Mouse (Mus musculus): ENCODE results near the gene Mccc1.

The Mccc1 gene

DNA sequence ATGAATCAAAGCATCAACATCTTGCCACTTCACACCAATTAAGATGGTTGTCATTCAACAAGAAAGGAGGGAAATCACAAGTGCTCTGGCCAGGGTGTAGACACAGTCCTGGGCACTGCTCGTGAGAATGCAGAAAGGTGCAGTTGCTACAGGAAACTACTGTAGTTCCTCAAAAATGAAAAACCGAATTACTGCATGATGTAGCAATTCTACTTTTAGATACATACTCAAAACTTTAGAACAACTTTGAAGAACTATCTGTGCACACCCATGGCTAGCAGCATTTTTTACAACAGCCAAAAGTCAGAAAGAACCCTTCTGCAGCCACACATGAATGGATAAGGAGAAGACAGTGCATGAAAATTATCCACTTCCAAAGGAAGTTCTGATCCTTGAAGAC, 34.0 kb downstream of the Mccc1 start:
- DNase-seq (ENCODE audit: low read depth, low spot score): no peak

DNA sequence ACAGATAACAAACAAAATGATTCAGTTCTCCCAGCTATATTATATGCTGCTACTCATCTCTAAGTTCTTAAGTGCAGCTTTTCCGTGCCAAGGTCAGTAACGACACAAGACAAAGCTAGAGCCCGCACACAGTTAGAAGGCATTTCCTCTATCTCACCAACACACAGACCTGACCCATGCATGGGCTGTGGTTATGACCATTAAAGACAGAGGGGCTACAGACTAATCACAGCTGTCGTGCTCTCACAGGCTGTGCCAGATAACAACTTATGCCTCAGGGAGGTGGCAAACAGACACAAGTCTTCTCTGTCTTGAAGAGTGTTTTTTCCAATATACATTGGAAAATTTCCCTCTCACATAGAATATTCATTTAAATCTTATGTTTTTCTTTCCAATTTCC, 35.5 kb downstream of the Mccc1 start:
- no peak for DNase-seq (ENCODE audit: low read depth, low spot score)

DNA sequence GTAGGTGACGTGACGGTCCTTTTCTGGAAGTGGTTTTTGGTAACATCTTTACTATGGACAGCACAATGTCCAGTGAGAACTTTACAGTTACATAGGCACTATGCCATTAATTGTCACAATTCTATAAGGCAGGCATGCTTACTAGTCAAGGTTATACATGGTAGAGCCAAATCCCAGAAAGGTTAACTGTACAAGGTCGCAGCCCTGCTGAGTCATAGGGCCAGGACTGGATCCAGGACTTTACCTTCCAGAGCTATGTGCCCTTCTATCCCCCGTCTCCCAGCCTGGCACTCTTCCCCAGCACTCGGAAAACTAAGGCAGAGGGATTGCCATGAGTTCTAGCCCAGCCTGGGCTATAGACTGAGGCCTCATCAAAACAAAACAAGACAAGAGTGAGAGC, 36.6 kb downstream of the Mccc1 start:
- no peak for DNase-seq (ENCODE audit: low read depth, low spot score)

DNA sequence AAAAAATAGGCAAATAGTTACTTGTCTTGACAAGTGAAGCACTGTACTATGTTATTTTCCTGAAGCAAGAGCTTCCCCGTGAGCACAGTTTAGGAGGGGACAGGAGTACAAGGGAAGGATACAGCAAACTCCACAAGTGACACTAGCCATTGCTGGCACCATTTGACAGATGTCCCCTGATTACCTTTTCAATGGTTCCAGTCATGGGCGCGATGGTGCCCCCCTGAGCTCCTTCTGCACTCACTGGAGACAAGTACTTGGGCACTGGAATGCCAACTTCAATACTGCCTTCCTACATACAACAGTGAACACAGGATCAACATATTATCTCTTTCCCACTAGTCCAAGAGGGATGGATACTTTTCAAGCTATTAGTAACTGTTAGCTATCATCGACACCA, 37.1 kb downstream of the Mccc1 start:
- no peak for DNase-seq (ENCODE audit: low read depth, low spot score)

DNA sequence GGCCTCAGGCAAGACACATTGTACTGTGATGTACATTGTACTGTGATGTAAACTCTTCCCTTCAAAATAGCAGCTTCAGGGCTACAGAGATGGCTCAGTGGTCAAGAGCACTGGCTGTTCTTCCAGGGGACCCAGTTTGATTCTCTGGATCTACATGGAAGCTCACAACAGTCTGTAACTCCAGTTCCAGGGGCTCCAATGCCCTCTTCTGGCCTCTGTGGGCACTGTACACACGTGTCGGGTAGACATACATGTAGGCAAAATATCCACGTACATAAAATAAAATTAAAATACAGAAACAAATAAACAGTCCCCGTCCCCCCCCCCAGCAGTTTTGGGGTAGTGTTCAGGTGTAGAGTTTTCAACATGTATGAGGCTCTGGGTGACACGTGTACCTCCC, 37.5 kb downstream of the Mccc1 start:
- no peak for DNase-seq (ENCODE audit: low read depth, low spot score)

DNA sequence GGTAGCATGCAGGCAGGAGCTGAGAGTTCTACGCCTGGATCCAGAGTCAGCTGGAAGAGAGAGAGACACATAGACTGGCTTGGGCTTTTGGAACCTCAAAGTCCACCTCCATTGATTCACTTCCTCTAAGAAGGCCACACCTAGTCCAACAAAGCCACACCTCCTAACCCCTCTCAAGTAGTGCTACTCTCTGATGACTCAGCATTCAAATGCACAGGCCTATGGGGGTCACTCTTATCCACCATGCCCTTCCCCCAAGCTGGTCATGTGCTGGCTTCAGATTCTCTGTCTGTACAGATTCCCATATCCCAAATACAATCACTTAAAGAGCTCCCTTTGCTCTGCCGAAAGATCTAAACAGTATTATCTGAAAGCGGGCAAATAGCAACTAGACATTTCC, 43.2 kb downstream of the Mccc1 start:
- no peak for DNase-seq (ENCODE audit: low read depth, low spot score)

DNA sequence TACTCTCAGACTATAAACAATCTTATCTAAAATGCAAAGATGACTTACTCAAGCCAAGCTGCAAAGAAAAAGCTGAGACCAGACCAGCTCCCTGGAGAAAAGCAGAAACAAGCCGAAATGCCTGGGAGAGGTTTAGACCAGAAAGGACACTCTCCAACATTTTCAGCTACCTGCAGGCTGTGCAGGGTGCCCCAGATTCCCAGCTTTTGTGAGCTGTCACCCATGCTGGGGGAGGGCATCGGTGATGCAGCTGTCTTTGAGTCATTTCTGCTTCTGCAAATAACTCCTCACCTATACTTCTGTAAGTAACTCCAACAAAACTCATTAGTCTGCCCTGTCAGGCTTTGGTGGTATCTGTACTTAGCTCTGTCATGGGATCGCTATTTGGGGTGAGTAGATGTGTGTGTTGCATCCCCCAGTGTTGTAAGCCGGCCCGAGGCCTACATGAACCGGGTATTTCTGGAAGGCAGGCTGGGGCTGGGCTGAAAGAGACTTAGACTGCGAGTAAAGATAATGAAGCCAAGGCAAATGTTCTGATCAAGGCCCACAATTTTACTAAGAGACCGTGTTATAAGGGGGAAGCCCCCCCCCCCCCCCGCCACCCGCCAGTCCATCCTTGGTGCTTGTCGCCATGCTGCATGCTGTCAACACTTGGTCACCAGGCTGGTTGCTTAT, 45.4 kb downstream of the Mccc1 start:
- DNase-seq (ENCODE audit: low read depth, low spot score): no peak

DNA sequence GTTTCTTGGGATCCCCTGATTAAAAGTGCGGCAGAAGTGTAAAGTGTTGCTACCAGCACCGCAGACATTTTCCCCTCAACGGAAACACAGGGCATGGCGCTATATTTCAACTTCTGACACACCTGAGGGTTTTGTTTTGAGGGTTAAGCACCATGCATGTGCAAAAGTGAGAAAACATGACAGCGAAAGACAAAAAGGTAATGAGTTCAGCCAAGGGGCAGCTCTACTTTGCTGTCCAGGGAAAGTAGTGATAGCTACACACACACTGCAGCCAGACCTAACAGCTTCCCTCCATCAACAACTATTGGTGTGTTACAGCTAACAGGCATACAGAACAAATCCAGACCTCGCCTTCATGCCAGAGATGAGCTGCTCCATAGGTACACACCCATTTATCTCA, 46.7 kb downstream of the Mccc1 start:
- DNase-seq (ENCODE audit: low read depth, low spot score): no peak

DNA sequence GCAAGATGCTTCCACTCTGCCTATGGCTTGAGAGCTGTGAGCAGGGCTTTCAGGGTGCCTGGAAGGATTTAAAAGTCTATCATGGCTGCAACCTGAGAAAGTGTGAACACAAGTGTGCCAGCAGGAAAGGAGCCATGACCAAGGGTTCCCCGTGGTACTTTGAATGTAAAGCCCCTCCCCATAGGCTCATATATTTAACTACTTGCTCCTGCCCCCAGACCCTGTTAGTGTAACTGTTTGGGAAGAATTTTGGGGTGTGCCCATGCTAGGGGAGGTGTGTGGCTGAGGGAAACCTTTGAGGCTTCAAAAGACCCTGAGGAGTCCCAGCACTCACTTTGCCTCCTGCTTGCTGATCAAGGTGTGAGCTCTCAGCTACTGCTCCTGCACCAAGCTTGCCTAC, 47.3 kb downstream of the Mccc1 start:
- no peak for DNase-seq (ENCODE audit: low read depth, low spot score)

DNA sequence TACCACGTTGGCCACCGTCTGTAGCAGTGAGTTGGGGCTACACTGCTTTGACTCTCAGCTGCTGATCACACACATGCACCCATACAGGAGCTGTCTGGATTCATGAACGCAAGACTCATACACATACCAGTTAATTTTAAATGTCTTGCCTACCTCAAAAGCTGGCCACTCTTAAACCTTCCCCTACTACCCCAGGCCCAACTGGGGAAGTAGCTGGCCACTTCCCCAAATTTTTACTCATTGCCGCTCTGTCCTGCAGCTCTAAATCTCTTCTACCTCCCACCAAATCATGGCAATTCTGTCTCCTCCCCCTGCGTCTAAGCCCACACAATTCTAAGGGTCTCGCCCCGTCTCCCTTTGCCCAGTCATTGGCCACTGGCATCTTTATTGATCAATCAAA, 52.3 kb downstream of the Mccc1 start:
- DNase-seq (ENCODE audit: low read depth, low spot score): no peak

DNA sequence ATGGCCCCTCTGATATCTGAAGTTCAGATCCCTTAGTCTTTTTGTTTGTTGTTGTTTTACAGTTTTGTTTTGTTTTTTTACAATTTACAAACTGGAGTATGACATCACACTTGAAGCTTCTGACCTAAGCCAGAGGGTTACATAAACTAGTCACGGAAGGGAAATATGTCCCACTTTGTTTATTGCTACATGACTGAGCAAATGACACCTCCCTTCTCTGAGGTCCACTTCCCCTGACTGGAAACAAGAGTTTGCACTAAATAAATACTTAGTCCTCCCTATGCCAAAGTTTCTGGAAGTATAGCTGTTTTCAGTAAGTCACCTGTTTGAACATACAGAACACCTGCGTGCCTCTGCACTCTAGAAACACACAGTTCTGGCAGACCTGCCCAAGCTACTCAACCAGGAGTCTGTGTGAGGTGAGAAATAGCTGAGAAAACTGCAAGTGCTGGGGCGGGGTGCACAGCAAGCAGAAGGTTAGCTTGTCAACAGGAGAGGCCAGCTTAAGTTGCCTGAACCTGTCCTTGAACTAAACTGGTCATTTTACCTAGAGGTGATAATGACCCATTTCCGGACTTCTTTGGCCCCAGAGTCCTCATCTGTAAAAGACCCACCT, 59.9 kb downstream of the Mccc1 start:
- DNase-seq (ENCODE audit: low read depth, low spot score): no peak

DNA sequence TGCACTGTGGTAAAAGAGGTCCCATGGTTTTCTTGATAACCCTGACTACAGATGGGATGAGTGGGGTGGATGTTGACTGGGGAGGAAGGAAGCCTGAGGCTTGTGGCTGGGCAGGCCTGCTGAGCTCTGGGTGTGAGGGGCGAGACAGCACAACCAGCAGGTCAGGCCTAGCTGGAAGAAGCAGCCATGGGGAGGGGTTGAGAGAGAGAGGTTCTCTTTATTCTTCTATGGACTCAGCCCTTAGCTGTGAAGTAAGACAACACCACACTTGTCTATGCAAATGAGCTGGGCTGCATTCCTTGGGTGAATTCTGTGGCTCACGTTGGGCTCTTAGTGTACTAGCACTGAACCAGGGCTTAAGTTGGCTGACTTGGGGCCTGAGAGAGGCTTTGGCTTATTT, 60.4 kb downstream of the Mccc1 start:
- no peak for DNase-seq (ENCODE audit: low read depth, low spot score)

DNA sequence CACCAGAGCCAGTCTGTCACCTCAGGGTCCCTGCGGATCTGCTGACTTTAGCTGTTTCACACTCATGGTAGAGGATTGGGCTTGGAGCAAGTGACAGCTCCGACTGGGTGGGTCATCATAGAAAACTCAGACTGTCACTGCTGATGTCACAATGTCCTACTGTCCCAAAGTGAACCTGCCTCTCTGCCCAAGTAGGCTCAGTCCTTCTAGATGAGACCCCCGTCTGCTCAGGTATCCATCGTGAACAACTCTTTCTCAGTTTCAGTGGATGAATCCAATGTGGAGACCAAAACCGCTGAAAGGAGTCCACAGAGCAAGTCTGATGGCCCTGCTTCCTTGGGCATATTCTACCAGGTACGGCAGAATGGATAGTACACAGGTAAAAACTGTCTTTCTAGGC, 63.1 kb downstream of the Mccc1 start, which contains the start of gene Dcun1d1:
Gene Dcun1d1, minus strand, starts transcription at position 101 of the 400 bp plus-strand sequence.
- DNase-seq (ENCODE audit: low read depth, low spot score): no peak

DNA sequence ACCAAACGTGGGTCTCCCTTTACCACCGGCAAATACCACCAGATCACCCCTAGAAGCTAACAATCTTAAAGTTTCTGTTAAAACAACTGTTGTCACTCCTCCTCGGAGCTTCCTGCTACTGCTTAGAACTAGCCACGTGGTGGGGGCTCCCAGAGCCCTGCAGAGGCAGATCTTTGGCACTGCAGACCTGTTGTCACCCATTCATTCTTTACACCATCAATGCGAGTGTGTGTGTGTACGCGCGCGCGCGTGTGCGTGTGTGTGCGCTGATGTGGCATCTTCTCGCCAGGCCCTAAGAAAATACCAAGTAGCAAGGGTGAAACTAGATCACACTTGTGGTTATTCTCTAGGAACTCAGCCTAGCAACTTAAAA, 67.1 kb downstream of the Mccc1 start:
- DNase-seq (ENCODE audit: low read depth, low spot score): peak; percentile 13

DNA sequence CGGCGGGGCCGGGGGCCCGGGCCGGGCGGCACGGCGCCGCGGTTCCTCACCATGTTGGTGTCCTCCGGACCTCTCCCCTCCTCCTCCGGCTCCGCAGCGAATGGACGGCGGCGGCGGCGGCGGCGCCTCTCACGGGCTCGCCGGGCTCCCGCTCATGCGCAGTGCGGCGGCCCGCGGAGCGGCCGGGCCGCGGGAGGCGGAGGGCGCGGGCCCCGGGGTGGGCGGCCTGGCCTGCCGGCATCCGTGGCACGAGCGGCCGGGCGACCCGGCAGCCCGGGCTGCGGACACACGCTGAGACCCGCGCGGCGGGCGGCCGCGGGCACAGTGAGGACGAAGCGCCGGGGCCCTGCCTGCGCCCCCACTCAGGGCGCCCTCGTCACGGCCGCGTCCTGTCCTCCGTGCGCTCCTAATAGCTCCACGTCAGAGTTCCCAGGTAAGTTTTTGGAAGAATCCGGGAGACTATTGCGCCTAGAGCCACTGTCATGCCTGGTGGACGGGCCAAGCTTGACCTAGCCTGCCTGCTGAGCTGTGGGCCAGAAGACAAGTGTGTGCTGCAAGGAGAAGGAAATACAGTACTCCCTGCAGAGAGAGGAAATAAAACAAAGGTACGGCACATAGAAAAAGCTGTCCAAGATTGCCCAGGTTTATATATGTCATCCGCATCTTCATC, 67.6 kb downstream of the Mccc1 start:
- peak; percentile 11 for DNase-seq (ENCODE audit: low read depth, low spot score)

DNA sequence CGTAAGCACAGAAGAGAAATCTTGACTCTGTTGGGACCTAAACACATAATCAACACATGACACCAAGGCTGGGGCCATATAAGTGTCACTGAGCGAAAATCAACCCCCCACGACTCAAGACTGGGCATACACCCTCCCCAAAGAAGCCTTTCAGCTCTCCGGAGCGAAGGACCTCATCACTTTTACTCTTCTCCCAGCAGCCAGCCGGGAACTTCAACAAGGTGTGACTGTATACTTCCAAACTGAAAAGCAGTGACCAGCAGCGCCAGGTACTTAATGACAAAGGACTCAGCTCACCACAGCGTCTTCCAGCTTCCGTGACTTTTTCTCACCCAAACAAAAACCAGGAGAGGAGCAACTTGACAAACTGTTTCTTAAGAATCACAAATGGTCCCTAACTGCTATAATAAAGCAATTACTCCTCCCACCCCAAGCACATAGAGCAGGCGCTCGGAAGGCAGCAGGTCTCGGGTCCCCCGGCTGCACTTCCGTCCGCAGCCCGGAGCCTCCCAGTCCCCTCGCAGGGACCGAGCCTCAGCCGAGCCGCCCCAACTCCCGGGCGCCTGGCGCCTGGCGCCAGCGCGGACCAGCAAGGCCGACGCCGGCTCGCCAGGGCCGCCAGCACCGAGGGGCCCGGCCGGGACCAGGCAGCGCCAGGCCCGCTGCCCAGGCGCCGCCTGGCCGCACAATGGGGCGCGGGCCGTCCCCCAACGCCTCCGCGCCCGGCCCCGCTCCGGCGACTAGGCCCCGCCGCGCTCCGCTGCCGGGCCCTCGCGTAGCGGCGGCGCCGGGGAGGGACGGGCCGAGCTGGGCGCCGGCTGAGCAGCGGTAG, 68.4 kb downstream of the Mccc1 start:
- peak; percentile 13 for DNase-seq (ENCODE audit: low read depth, low spot score)

DNA sequence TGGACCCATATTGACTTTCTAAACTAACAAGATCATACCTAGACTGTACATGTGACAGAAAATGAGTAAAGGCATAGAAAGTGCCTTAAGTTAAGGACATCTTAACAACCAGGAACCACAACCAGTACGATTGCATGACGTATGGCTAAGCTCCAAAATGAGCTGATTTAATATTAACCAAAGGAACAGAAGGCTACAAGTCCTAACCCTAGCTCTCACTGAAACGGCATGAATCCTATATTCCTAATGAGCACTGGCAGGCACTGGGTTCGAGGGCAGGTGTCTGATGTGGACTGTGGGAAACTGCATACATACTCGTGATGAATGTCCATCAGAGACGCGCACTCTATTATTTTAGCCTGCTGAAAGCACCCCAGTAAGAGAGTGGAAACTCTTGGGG, 69.1 kb downstream of the Mccc1 start:
- no peak for DNase-seq (ENCODE audit: low read depth, low spot score)

DNA sequence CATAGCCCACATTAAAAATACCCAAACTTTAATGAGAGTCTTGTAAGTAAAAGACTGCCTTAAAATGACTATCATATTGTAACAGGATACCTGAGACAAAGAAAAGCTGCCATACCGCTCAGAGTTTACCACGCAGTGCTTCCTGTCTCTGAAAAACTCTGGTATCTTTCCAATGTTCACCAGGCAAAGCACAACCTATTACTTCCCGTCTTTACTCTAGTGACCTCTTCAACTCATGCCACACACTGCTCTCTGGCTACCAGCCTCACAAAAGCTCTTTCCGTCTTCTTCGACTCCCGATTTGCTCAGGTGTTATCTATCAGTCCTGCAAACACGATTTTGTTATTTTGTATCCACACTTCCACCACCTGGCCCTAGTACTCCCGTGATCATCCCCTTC, 70.6 kb downstream of the Mccc1 start:
- DNase-seq (ENCODE audit: low read depth, low spot score): no peak

DNA sequence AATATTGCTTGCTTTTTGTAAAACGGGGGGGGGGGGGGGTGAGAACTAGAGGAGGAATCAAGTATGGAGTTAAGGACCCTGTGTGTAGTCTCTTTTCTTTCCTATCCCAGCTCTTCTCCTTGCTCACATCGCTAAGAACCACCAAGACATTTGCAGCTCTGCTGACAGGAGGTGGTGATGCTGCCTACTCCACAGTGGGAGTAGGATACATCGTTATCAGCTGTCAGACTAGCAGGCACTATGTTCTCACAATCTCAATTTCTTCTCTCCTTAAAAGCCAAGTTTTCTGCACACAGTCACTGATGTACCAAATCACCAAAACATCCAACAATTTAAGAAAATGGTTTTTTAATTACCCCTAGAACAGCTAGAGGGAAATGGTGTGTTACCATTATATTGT, 71.1 kb downstream of the Mccc1 start:
- DNase-seq (ENCODE audit: low read depth, low spot score): no peak

DNA sequence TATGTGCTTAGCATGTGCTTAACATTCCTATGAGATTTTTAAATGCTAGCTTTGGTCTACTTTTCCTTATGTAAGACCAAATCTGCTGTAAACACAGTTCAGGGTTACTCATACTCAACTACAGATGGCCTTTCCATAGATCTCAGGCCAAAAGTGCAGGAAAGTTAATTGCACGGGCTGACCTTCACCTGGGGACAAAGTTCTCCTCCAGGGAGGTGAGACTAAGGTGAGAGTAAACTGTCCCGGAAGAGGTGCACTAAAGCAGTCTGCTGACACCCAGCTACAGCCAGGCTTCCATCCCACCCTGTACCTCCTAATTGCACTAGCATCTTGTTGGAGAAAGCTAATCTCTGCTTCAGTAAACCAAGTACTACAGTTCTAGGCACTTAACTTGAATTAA, 74.6 kb downstream of the Mccc1 start:
- no peak for DNase-seq (ENCODE audit: low read depth, low spot score)

DNA sequence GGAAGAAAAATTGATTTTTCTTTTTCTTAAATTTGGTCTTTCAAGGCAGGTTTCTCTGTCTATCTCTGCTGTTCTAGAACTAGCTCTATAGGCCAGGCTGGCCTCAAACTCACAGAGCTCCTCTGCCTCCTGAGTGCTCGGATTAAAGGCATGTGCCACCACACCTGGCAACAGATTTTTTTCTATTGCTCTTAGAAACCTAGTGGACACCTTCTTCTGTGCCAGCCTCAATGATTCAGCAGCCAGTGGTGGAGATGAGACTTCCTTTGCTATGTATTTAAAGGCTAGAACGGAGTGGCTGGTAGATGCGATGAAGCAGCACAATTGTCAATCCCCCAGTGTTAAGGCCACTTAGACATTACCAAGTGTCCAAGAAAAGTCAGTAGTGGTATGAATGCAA, 76.5 kb downstream of the Mccc1 start:
- DNase-seq (ENCODE audit: low read depth, low spot score): no peak

DNA sequence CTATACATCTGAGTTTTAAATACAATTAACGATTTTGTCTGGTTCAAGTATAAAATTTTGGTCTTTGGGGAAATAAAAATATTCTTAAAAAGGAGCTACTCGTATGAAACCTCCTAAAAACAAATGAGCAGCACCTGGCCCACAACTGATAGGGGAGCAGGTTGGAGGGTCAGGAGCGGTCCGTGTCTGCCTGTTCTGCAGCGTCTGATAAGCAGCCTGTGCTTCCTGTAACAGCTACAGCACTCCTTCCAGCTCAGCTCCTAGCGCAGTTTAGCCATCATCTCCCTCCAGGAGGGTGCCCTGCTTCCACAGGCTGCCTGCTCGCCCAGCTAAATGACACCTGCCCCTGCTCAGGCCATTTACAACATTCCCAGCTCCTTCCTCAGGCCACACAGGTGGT, 77.0 kb downstream of the Mccc1 start:
- no peak for DNase-seq (ENCODE audit: low read depth, low spot score)

Data from WW6 (cell line).